Mouse (Mus musculus) olfactory bulb, adult 2 months (tissue): ENCODE results near the gene Ap2b1. TPM values are rescaled to one million over a fixed set of nuclear protein-coding genes. Genes with fewer than 3 reads are reported as not detected.

ENCODE experiments used
- H3K27ac ChIP-seq: fragments of 200-500 bp; 2 replicates; pipeline ENCODE4 v1.5.1; 2012; ENCODE audit warnings: low read depth, low read length; ENCODE audit not compliant: insufficient read depth
- H3K4me1 ChIP-seq: fragments of 200-500 bp; 2 replicates; pipeline ENCODE4 v1.6.1; 2012; ENCODE audit warnings: low read length; ENCODE audit not compliant: control insufficient read depth, insufficient read depth
- H3K4me3 ChIP-seq: fragments of 200-500 bp; 2 replicates; pipeline ENCODE4 v1.5.1; 2012; ENCODE audit warnings: mild to moderate bottlenecking, low read depth, low read length, moderate library complexity; ENCODE audit not compliant: insufficient read depth
- CTCF ChIP-seq: fragments of 200-500 bp; IDR thresholded peaks from 2 replicates; pipeline ENCODE4 v1.5.1; 2012; ENCODE audit warnings: low read depth, mild to moderate bottlenecking, low read length, moderate library complexity; ENCODE audit not compliant: insufficient read depth
- POLR2A ChIP-seq: fragments of 200-500 bp; IDR thresholded peaks from 2 replicates; pipeline ENCODE4 v1.6.1; 2012; ENCODE audit warnings: mild to moderate bottlenecking, low read depth, low read length, moderate library complexity; ENCODE audit not compliant: insufficient read depth
- WGBS: fragments of 180-500 bp; shearing (Covaris S2); methylation state at CpG from one replicate; pipeline ENCODE4 v1.1.7; 2018; 5-methylcytosine and 5-hydroxymethylcytosine counted together
- polyA plus RNA-seq: library from polyadenylated mRNA; stranded (reverse); fragments of >200 nt; gene quantifications from 2 replicates; pipeline ENCODE4 v1.2.4, GENCODE M21; 2012; ENCODE audit warnings: low replicate concordance; ENCODE audit not compliant: missing spikeins, insufficient read depth, insufficient read length

Ap2b1 gene
- polyA plus RNA-seq, 1 experiment, result not detected

GRCm38 (mm10) chr11:83279024-83279423 is 19.8 kb upstream of the Ap2b1 start:
- no peaks in the 10 kb centered on the region for H3K4me1 ChIP-seq
- 87% methylated on average over 4 of the region's 4 CpGs for WGBS
- H3K27ac ChIP-seq, result no peak overlapping the region
- H3K4me3 ChIP-seq, result no peak overlapping the region
- no peak for TF ChIP-seq CTCF
- no peak for TF ChIP-seq POLR2A

DNA sequence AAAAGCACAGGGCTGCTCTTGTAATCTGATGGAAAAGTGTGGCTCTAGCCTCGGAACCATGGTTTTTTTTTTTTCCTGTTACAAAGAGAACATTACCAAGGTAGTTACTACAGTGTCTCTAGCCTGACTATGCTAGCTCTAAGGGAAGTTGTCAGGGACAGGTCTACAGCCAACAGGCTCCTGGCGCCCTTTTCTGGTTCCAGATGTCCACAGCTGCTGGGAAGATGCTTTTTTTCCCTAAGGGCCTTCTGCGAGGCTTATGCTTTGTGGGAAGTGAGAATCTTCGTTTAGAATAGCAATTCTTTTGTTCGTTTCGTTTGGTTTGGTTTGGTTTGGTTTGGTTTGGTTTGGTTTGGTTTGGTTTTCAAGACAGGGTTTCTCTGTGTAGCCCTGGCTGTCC is 19.1 kb upstream of the Ap2b1 start:
- H3K4me3 ChIP-seq, result no peak overlapping the region
- H3K4me1 ChIP-seq, result no peaks in the 10 kb centered on the region
- TF ChIP-seq POLR2A (no peak), CTCF (no peak)
- WGBS, result 85% methylated on average over 6 of the region's 6 CpGs
- H3K27ac ChIP-seq, result no peak overlapping the region

DNA sequence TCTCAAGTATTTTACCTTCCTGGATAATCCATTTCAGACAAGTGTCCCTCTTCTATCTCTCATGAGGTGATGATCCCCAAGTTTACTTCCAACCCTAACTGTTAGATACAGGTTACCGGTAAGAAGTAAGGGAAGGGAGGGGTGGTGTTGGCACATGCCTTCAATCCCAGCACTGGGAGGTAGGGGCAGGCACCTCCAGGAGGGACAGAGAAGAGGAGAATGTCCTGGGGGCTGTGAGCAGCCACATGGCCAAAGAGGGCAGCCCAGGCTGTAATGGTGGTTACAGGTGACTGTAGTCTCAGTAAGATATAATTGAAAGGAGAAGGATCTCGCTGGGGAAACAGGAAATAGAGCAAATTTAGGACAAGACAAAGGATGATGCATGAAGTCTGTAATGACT is 16.7 kb upstream of the Ap2b1 start:
- Histone ChIP-seq H3K4me1 (no peaks in the 10 kb centered on the region), H3K27ac (no peak overlapping the region), H3K4me3 (no peak overlapping the region)
- TF ChIP-seq POLR2A, result no peak
- TF ChIP-seq CTCF, result no peak
- WGBS, result 54% methylated on average over 2 of the region's 2 CpGs

DNA sequence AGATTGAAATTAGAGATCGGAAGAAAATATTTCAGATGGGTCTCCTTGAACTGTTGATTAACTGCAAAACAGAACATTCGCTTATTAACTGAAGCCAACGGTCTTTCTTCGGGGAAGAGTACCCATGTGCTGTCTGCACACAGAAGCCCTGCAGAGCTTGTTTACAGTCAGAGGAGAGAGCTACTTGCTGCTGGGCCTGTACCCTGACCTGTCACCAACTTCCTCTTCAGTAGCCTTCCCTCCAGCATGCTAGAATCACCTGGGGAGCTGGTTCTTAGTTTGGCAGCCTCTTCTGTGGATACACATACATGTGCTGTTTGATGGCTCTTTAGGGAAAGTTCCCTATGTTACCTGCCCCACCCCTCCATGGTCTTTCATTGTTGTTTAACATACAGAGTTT is 13.2 kb upstream of the Ap2b1 start:
- WGBS, result 93% methylated on average over 4 of the region's 4 CpGs
- Histone ChIP-seq H3K4me1 (no peaks in the 10 kb centered on the region), H3K27ac (no peak overlapping the region), H3K4me3 (no peak overlapping the region)
- TF ChIP-seq CTCF (no peak), POLR2A (no peak)

GRCm38 (mm10) chr11:83286566-83286965 is 12.3 kb upstream of the Ap2b1 start, which contains the start of gene Slfn14:
Gene Slfn14 (minus strand): TSS chr11:83286726.
- no peaks in the 10 kb centered on the region for H3K4me1 ChIP-seq
- no peak for TF ChIP-seq POLR2A
- WGBS, result 72% methylated on average over 1 of the region's 1 CpGs
- no peak within 1 kb of the TSS for H3K27ac ChIP-seq
- no peak within 1 kb of the TSS for H3K4me3 ChIP-seq

DNA sequence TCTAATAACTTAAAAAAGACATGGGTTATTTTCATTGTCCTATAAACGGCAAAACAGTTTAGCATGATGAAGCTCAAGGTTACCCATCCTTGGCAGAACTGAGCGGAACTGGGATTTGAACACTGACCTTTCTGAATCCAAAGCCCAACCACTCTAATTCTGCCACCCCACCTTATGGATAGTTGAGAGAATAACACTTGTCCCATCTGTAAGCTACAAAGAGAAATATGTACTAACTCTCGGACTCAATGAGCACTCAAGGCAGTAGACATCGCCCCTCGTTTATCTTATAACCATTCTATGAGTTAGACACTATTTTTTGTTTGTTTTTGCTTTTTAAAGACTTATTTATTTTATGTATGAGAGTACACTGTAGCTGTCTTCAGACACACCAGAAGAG is 9.8 kb upstream of the Ap2b1 start:
- WGBS, result 91% methylated on average over 5 of the region's 5 CpGs
- TF ChIP-seq CTCF, result no peak
- no peak for TF ChIP-seq POLR2A

DNA sequence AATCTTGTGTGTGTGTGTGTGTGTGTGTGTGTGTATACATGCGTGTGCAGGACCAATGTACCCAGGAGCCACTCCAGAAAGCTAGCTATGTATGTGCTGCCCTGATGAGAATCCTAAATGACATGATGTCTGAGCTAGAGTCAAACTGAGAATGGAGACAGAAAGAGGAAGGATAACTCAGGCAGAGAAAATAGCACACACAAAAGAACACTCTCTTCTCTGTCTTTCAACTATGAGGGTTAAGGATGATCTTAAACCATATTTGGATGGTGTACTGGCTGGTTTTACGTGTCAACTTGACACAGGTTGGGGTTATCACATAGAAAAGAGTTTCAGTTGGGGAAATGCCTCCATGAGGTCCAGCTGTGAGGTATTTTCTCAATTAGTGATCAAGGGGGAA is 9.2 kb upstream of the Ap2b1 start:
- Histone ChIP-seq H3K27ac (no peak overlapping the region), H3K4me3 (no peak overlapping the region), H3K4me1 (no peaks in the 10 kb centered on the region)
- 87% methylated on average over 2 of the region's 2 CpGs for WGBS
- TF ChIP-seq POLR2A (no peak), CTCF (no peak)

More for the DNA sequence above, 9.8 kb upstream of the Ap2b1 start:
- Histone ChIP-seq H3K4me1 (no peaks in the 10 kb centered on the region), H3K27ac (no peak overlapping the region), H3K4me3 (no peak overlapping the region)

DNA sequence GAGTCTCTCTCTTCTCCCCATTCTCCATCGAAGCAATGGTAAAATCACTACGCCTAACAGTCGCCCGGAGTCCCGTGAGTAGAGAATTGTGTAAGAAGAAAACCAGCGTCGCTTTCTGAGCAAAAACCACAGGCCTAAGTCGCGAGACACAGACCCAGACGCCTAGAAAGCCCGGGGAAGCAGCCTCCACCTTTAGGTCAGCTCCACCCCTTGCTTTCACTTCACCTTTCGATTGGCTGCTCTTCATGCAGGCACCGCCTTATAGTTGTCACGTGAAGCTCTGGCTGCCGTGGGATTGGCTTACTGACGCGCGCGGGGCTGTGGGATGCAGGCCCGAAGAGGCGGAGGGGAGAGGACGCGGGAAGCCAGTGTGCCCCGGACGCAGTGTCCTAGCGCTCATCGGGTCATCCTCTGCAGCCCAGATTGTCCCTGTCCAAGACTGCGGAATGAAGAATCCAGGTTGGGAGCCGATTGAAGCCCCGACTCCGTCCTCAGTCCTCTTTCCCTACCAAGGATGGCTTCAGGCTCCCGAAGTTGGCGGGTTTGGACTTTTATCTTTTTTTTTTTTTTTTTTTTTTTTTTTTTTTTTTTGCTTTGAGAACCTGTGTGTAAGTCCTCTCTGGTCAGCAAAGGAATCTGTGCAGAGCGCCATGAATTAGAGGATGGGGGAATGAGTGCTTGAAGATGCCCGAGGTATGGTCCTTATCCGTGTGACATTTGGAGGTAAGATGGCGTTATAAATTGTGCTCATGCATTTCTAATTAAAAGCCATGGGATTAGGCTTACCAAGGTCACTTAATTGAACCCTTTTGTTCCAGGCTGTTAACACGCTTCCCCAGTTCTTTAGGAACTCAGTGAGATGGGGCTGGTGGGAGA is 7.2 kb upstream of the Ap2b1 start:
- WGBS, result under 1% methylated on average over 38 of the region's 38 CpGs
- peak; percentile 77 for TF ChIP-seq POLR2A
- no peak for TF ChIP-seq CTCF
- H3K4me1 ChIP-seq, result no peaks in the 10 kb centered on the region
- peak overlapping the region; percentile 62 for H3K4me3 ChIP-seq
- H3K27ac ChIP-seq, result peak overlapping the region; percentile 19; the same call in 1 of the 2 replicates

GRCm38 (mm10) chr11:83292251-83292587 is 6.6 kb upstream of the Ap2b1 start:
- peak overlapping the region; percentile 62 for H3K4me3 ChIP-seq
- no peaks in the 10 kb centered on the region for H3K4me1 ChIP-seq
- H3K27ac ChIP-seq, result no peak overlapping the region
- WGBS, result 0% methylated on average over 5 of the region's 5 CpGs
- no peak for TF ChIP-seq CTCF
- TF ChIP-seq POLR2A, result no peak

DNA sequence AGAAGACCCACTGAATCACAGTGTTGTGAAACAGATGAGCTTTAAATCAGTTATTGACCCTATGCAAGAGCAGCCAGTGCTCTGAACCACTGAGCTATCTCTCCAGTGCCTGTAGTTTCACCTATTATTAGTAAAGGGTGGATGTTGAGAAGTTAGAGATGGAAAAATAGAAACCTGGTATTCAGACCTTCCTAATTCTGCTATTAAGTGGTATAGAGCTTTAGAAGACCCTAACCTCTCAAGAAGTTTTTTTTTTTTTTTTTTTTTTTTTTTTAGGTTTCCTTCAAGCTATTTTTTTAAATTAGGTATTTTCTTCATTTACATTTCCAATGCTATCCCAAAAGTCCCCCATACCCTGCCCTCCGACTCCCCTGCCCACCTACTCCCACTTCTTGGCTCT is 5.6 kb upstream of the Ap2b1 start:
- WGBS, result 71% methylated on average over 1 of the region's 1 CpGs
- Histone ChIP-seq H3K4me3 (no peak overlapping the region), H3K4me1 (no peaks in the 10 kb centered on the region), H3K27ac (no peak overlapping the region)
- no peak for TF ChIP-seq CTCF
- TF ChIP-seq POLR2A, result no peak
